Mouse (Mus musculus) forelimb bud, embryonic 11.5 days (tissue): ENCODE measurements at regions not wholly inside any gene's neighbourhood (a gene's known extent, or its start where the extent isn't known, plus 50 kb on each side); places are given as distances from the start of the nearest gene placed in this dataset.
A peak's percentile ranks its signal among the peaks of the same experiment; 100 is the strongest.

Source experiments
- DNase-seq: peaks from one replicate; pipeline ENCODE4 v3.0.0-alpha.2; 2012; ENCODE audit warnings: low read depth, low spot score

DNA sequence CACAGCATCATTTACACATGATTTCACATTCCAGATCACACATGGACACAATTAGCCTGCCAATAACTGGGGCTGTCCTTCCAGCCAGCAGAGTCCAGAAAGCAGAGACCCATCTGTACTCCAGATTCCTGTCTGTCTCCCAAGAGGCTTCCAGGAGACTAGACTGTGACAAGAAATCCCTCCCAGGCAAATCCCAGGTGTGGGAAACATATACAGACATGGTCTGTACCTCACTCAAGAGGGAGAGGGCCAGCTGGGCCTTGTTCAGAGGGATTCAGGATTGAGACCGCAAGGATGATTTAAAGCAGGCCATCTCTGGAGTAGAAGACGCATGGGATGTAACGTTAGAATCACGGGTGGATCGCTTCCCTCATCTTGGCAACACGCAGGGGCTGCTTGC lies 182.7 kb upstream of the Prr30 start:
- DNase-seq = peak; percentile 27

DNA sequence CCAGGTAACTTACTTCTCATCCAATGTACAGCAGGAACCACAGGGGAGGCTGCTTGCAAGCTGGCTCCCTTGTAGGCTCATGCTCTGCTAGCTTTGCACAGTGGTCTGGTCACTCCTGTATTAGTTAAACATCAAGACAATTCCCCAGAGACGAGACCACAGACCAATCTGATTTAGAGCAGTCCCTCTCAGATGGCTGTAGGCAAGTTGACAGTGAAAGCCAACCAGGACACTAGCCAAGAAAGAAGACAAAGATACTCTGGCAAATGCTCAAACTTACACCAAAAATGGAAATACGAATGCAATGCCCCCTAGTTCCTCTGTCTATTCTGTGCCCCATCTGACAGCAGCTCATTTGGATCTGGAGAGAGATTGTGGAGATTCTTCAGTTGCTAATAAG lies 181.8 kb upstream of the Prr30 start:
- no peak for DNase-seq

- DNase-seq = no peak
Measured at GRCm38 (mm10) chr14:101379663-101380006, 179.5 kb upstream of the Prr30 start.

- peak; percentile 83 for DNase-seq
Measured at GRCm38 (mm10) chr14:101378965-101379662, 179.0 kb upstream of the Prr30 start.

- no peak for DNase-seq
Measured at GRCm38 (mm10) chr14:101378545-101378944, 178.4 kb upstream of the Prr30 start.

DNA sequence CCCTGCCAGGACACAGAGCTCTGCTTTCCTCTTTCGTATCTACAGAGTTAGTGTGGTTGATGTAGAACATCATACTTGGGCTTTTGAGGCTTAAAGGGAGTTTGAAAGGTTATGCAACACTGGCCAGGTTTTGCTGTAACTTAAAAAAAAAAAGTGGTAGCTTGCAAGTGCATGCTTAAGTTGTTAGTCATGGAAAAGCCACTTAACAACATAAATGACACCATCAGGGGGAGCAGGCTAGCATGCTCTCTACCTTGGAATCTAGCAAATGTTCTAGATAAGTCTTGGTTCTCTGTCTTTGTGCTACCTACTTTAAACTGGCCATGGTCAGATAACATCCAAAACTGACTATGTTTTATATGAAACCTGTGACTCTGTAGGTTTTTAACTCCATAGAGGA lies 176.6 kb upstream of the Prr30 start:
- DNase-seq = no peak

GRCm38 (mm10) chr14:101375833-101376232 lies 175.7 kb upstream of the Prr30 start:
- no peak for DNase-seq

GRCm38 (mm10) chr14:101373864-101374263 lies 173.7 kb upstream of the Prr30 start:
- no peak for DNase-seq

DNA sequence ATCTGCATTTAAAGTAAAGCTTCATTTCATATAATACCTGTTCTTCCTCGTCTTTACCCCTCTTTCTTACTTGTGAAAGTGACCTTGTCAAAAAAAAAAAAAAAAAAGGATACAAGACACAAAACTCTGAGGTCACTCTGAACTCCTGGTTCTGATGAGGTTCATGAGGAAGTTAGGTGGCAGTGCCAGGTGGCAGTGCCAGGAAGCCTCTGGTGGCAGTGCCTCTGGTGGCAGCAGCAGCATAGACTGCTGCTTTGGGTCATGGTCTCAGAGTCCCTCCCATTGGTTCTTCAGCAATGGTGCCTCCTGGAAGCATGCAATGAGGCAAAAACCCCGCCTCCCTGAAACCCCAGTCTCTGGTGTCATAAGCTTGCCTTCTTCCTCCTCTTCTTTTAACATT lies 159.7 kb upstream of the Prr30 start:
- DNase-seq = no peak

DNA sequence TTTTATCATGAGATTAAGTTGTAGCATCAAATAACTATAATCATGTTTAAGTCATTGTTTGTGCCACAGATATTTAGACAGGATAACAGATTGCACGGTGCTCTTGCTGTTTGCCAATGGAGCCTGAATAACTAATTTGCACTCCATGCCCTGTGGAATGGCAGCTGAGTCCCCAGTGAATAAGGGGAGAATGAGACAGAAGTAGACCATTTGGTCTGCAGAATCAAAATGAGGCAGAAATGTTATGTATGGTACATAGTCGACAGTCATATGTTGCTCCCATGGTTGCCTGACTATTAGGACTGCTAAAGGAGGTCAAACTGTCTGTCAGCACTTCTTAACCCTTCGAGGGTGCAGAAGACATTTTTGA lies 152.9 kb upstream of the Prr30 start:
- DNase-seq = no peak

GRCm38 (mm10) chr14:101352046-101353008 lies 152.2 kb upstream of the Prr30 start:
- peak; percentile 51 for DNase-seq

DNA sequence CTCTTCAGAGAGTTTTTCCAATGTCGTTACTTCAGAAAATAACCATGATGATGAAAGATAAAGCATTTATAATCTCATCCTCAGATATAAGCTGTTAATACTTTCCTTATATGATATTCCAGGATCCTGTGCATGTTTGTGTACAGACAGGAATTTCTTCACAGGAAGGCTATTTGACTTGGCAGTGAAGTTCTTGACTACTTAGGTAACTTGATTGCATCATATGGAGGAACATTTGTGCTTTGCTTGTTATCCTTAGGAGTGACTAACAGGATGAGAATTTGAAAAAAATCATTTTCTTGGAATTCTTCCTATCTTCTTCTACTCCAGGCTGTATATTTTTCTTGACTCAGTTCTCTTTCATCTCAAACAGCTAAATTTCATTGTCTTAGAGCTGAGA lies 140.2 kb upstream of the Prr30 start:
- no peak for DNase-seq

- no peak for DNase-seq
Measured at GRCm38 (mm10) chr14:101332015-101332414, 131.9 kb upstream of the Prr30 start.

DNA sequence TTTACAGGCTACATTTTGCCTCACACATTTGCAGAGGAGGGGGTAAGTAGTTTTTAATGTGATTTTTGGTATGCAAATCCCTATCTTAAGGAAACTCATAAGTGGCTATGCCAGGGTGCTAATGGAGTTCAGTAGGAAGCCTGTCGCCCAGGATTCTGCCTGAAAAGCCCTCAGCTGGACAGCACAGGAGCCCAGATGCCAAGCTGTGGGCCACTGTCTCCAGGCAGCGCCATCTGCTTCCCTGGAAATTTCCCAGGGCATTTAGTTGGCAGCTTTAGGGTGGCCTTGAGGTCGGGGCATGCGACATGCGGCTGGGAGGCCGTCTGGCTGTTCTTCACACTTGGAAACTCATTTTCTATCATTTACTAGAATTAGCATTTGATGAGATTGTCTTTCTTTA lies 127.3 kb upstream of the Prr30 start:
- DNase-seq = no peak

DNA sequence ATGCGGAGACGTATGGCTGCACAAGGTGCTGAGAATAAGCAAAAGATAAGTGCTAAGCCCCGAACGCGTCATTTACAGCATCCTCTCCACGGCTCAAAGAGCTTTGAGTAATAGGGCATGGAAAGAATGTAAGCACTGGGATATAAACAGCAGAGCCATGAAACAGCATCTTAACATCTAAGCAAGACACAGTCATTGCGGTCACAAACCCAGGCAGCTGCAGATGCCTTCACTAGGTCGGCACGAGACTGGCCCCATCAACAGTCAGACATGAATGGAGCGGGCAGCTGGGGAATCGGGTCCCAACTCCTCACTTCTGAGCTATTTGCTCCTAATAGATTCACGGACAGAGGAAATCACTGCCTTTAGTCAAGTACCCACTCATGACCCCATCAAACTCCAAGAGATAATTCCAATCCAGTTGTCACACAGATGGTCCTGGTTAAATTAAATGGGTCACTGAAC lies 126.4 kb upstream of the Prr30 start:
- DNase-seq = peak; percentile 8

DNA sequence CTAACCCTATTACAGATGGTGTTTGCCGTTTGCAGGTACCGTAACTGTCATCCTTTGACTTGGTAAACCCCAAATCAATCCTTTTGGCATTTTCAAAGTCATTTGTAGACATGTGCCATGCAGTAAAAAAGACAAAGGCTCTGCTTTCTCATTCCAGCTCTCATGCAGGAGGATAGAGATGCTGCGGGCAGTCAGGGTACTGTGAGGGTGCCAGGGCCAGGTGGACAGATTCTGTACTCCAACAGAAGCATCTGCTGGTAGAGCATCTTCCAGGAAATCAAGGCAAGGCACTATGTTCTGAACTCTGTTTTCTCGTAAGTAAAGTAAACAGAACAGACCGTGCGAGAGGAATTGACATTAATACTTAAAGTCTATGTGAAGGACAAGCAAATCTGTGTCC lies 123.2 kb upstream of the Prr30 start:
- DNase-seq = no peak

DNA sequence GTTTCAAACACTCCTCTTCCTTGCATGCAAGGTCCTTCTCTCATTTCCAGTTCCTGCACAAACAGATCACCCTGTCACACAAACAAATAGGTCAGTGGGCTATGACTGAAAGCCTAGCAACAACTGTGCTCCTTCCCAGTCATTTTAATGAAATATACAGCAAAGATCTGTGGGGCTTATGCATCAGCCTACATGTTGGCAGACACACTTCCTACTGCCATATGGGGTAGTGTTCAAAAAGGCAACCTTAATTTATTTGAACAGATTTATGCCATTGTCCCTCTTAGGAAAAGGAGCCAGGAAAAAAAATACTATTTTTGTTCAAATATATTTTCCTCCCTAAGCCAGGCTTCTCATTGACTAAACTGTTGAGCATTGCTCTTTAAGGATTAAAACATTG lies 107.8 kb upstream of the Prr30 start:
- DNase-seq = no peak

DNA sequence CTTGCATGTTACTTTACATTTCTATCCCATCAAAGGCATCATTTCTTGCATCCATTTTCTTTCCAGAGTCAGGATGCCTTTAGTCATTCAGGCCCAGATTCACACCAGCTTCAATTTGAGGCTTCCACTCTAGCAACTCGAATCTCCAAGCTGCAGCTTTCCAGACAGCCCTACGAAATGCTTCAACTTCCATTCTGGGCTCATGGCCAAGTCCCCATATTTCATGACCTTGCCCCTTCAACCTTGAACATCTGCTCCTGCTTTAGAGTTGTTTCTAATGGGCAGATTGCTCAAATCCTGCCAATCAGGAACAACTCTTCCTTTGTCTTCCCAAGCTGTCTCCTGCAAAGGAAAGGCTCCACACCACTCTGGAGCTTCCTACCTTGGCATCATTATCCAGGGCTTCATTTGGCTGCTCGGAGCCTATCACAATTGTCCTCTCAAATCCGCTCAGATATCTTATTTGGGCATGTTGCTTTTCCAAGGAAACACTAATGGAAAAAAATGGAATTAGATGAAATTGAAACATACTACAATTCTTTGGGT lies 104.4 kb upstream of the Prr30 start:
- DNase-seq = peak; percentile 12

DNA sequence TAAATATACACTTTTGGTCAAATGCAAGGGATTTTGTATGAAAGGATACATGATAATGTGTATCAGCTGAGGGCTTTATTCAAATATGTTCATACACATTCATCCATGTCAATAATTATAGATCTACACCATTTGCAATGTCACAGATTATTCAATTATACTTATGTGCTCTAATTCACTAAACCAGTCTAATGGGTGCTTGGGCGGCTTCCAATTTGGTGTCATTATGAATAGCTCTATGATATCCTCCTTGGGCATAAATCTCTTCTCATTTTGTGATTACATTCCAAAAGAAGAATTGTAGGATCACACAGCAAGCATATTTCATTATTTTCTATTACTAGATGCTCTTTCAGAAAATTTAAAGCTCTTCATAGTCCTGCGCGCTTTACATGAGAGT lies 97.7 kb upstream of the Prr30 start:
- DNase-seq = no peak

- DNase-seq = peak; percentile 65
Measured at GRCm38 (mm10) chr14:101294693-101295092, 94.6 kb upstream of the Prr30 start.

- no peak for DNase-seq
Measured at GRCm38 (mm10) chr14:101287755-101288154, 87.6 kb upstream of the Prr30 start.

DNA sequence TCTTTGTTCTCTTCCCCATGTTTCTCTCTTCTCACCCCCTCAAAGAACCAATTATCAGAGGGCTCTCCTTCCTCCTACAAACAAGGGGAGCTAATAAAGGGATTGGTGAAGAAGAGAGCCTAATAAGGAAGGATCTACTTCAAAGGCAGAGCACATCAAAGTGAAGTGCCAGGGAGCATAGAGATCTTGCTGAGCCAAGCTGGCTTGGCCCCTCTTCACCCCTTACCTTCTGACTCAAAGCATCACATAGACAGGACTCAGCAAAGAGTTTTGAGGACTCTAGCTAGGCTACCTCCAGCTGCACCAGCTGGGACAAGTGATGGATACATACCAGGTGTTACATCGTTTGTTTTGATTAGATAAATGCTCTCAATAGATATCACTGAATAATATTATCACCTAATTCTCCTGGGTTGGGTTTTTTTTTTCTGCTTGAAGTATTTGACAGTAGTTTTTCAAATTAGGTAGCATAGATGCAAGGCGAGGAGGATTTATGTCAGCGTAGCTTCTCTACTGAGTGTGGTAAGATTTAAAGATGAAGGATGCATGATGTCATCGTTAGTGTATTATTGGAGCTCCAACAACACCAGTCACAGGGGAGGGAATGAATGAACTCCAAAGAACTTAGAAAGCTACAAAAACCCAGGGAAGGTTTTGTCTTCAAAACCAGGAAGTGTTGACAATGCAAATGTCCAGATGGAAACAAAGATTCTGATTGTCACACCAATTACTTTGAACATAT lies 69.1 kb upstream of the Prr30 start:
- no peak for DNase-seq
